Mouse (Mus musculus) C2C12 (cell line): ENCODE results near the gene Txnrd3. TPM values are rescaled to one million over a fixed set of nuclear protein-coding genes. Genes with fewer than 3 reads are reported as not detected.
A peak's percentile ranks its signal among the peaks of the same experiment; 100 is the strongest.

Experiments used
- H3K27me3 ChIP-seq: one replicate; pipeline ENCODE4 v1.6.1; 2011; ENCODE audit not compliant: control insufficient read depth, insufficient read depth, insufficient read length
- H3K36me3 ChIP-seq: one replicate; pipeline ENCODE4 v1.6.1; 2011; ENCODE audit not compliant: control insufficient read depth, insufficient read depth
- H3K4me3 ChIP-seq: one replicate; pipeline ENCODE4 v1.5.1; 2011; ENCODE audit warnings: mild to moderate bottlenecking, control low read depth; ENCODE audit not compliant: poor library complexity, insufficient read depth, severe bottlenecking
- H3K79me2 ChIP-seq: one replicate; pipeline ENCODE4 v1.6.1; 2011; ENCODE audit not compliant: control insufficient read depth, insufficient read depth
- H3K79me3 ChIP-seq: one replicate; pipeline ENCODE4 v1.6.1; 2011; ENCODE audit warnings: low read depth, control low read depth
- H3ac ChIP-seq: one replicate; pipeline ENCODE3; 2011; ENCODE audit warnings: low read depth; ENCODE audit not compliant: control insufficient read depth, insufficient read length
- CEBPB ChIP-seq: IDR thresholded peaks from one replicate; pipeline ENCODE4 v1.6.1; 2011; ENCODE audit warnings: low read depth, mild to moderate bottlenecking, control low read depth, moderate library complexity
- CTCF ChIP-seq: IDR thresholded peaks from one replicate; pipeline ENCODE4 v1.5.1; 2011; ENCODE audit not compliant: control insufficient read depth, insufficient read depth, insufficient read length
- FOSL1 ChIP-seq: IDR thresholded peaks from one replicate; pipeline ENCODE4 v1.8.0; 2011; ENCODE audit warnings: mild to moderate bottlenecking, low read length; ENCODE audit not compliant: poor library complexity, insufficient read depth, severe bottlenecking
- MAX ChIP-seq: IDR thresholded peaks from one replicate; pipeline ENCODE4 v1.6.1; 2011; ENCODE audit warnings: mild to moderate bottlenecking, control low read depth
- MYOD1 ChIP-seq: IDR thresholded peaks from one replicate; pipeline ENCODE4 v1.6.1; 2011; ENCODE audit warnings: low read depth; ENCODE audit not compliant: control insufficient read depth, insufficient read length
- MYOG ChIP-seq: IDR thresholded peaks from one replicate; pipeline ENCODE4 v1.6.1; 2011; ENCODE audit not compliant: control insufficient read depth, insufficient read length; ENCODE audit errors: extremely low read depth
- USF1 ChIP-seq: IDR thresholded peaks from one replicate; pipeline ENCODE4 v1.6.1; 2011; ENCODE audit warnings: low read depth, mild to moderate bottlenecking, control low read depth, moderate library complexity
- polyA plus RNA-seq: library from polyadenylated mRNA; unstranded; fragments of >200 nt; fragmentation: generic; extraction: Trizol; gene quantifications from one replicate; pipeline ENCODE4 v1.2.1, GENCODE M21; 2012; ENCODE audit warnings: missing spikeins

The Txnrd3 gene
- polyA plus RNA-seq, 1 experiment: 5.7 TPM

DNA sequence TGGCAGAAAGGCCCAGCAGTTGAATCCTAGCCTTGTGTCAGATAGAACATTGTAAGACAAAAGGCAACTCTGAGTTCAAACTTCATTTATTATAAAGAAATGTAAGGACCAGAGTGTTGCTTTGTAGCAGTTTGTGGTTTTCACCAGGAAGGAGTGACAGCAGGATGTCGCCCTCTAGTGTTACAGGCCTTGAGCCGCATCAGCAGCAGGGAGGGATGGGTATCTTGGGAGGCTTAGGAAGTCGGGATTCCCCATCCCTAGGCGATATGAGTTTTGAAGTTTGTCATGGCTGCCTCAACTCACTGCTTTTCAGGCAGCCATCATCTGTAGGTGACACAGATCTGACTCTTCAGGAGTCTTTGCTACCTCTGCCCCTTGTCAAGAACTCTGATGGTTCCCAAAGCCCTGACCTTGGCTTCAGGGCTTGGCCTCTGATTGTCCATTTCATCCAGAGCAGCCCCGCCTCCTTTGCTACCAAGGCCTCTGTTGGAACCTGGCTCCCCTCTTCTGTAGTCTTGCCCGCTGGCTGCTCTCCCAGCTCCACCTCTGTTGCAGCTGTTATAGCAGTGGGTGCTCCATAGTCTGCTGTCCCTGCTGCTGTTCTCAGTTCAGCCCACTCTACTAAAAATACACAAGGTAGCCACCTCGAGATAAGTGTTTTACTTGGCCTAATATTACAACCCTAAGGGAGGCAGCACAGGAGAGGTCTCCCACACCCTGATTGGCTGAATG, 16.1 kb downstream of the Txnrd3 start:
- TF ChIP-seq CTCF: peak; percentile 66
- no peak for TF ChIP-seq MAX
- no peaks in the 10 kb centered on the region for H3K79me2 ChIP-seq
- no peak overlapping the region for H3ac ChIP-seq
- no peak overlapping the region for H3K4me3 ChIP-seq
- no peaks in the 10 kb centered on the region for H3K36me3 ChIP-seq
- H3K27me3 ChIP-seq: no peaks in the 10 kb centered on the region
- H3K79me3 ChIP-seq: no peaks in the 10 kb centered on the region

DNA sequence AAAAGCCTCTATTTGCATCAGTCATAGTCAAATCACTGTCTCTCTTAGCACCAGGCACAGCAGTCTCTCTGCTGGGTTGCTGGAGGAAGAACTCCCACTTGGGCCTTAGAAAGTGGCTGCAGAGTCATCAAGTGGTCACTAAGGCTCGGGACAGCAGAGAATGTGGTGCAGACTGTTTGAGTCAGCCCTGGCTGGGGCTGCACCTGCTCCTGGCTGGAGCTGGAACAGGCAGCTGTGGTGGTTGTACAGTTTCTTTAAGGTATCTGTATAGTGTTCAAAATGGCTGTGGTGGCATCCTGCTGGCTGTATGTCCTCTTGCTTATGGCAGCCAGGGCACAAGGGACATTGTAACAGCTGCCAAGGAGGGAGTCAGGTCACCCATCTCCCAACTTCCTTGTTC, 16.7 kb downstream of the Txnrd3 start:
- Histone ChIP-seq H3K4me3 (no peak overlapping the region), H3K79me3 (no peaks in the 10 kb centered on the region), H3K36me3 (no peaks in the 10 kb centered on the region), H3K79me2 (no peaks in the 10 kb centered on the region), H3ac (no peak overlapping the region), H3K27me3 (no peaks in the 10 kb centered on the region)
- TF ChIP-seq CTCF (no peak), FOSL1 (no peak), MYOG (no peak), MYOD1 (no peak), MAX (no peak), CEBPB (no peak), USF1 (no peak)

DNA sequence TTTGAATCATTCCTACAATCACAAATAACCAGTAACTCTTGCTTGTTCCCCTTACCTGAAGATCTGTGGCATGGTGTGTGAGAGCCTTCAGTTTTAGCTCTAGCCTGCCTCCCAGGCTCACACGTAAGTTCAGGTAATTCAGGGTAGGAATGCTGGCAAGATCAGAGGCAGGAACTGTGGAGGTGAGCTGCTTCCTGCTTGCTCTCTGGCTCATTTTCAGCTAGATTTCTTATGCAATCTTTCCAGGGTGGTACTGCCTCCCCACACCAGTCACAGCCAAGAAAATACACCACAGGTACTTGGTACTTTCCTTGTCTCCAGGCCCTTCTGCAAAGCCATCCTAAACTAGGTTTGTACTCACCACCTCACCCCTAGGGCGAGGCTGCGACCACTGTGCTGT, 18.7 kb downstream of the Txnrd3 start:
- H3K27me3 ChIP-seq: no peaks in the 10 kb centered on the region
- no peaks in the 10 kb centered on the region for H3K79me3 ChIP-seq
- no peak overlapping the region for H3K4me3 ChIP-seq
- H3K36me3 ChIP-seq: no peaks in the 10 kb centered on the region
- no peak for TF ChIP-seq MYOG
- no peak for TF ChIP-seq FOSL1
- no peak for TF ChIP-seq CTCF
- no peak for TF ChIP-seq USF1
- TF ChIP-seq CEBPB: no peak
- no peak for TF ChIP-seq MAX
- no peak for TF ChIP-seq MYOD1
- no peak overlapping the region for H3ac ChIP-seq
- no peaks in the 10 kb centered on the region for H3K79me2 ChIP-seq

DNA sequence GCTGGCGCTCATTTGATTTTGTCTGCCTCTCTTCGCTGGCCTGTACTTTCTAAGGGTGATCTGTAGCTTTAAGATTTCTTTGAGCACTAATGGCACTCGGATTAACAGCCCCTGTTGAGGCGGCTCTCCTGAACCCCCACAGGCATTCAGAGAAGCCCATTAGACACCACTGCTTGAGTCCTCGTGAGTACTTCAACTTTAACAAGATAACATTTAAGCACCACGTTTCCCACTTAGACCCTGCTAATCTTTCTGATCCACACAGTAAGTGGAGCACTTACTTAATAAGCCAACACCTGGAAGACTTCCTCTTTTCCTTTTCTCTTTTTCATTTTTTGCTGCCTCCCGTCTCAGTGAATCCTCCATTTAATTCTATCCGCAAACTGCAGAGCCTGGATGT, 21.4 kb downstream of the Txnrd3 start:
- Histone ChIP-seq H3K79me2 (no peaks in the 10 kb centered on the region), H3K36me3 (no peaks in the 10 kb centered on the region), H3K79me3 (no peaks in the 10 kb centered on the region), H3K4me3 (no peak overlapping the region), H3ac (no peak overlapping the region), H3K27me3 (no peaks in the 10 kb centered on the region)
- TF ChIP-seq MYOD1 (no peak), USF1 (no peak), CTCF (no peak), MAX (no peak), MYOG (no peak), CEBPB (no peak), FOSL1 (no peak)

DNA sequence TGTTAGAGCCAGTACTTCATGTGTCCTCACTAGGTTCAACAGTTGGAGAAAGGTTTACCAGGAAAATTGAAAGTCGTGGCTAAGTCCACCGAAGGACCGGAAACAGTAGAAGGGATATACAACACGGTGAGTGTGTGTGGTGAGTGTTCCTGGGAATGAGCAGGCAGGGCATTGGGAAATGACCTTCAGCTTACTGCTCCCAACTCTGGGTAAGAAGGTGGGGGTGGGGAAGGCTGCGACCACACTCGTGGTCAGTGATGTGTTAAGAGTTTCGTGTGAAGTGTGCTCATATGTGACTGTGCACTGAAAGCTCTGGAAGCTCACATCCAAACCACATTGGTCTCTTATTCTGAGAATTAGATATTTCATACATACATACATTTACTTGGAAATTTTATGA, 21.9 kb downstream of the Txnrd3 start:
- TF ChIP-seq MYOD1: no peak
- TF ChIP-seq CEBPB: no peak
- TF ChIP-seq FOSL1: no peak
- no peak for TF ChIP-seq CTCF
- TF ChIP-seq MYOG: no peak
- no peak for TF ChIP-seq USF1
- H3K36me3 ChIP-seq: no peaks in the 10 kb centered on the region
- no peaks in the 10 kb centered on the region for H3K79me2 ChIP-seq
- no peaks in the 10 kb centered on the region for H3K27me3 ChIP-seq
- no peak overlapping the region for H3ac ChIP-seq
- H3K4me3 ChIP-seq: no peak overlapping the region
- H3K79me3 ChIP-seq: no peaks in the 10 kb centered on the region

DNA sequence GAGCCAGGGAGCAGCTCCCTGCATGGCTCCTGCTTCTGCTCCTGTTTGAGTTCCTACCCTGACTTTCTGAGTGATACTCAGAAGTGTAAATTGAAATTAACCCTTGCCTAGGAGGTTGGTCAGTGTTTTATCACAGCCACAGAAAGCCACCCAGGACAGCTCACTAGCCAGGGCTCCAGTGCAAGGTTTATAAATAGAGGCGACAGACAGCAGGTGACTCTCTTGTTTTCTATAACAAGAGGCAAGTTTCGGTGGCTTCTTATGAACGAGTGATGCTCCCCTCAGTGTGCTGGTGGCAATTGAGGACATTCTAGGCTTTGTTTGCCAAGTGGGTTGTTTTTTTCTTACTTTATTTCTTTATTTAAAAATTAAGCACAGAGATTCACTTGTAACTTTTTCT, 23.2 kb downstream of the Txnrd3 start:
- Histone ChIP-seq H3K27me3 (no peaks in the 10 kb centered on the region), H3K79me3 (no peaks in the 10 kb centered on the region), H3ac (no peak overlapping the region), H3K4me3 (no peak overlapping the region), H3K36me3 (no peaks in the 10 kb centered on the region), H3K79me2 (no peaks in the 10 kb centered on the region)
- no peak for TF ChIP-seq MYOG
- TF ChIP-seq MYOD1: no peak
- TF ChIP-seq MAX: no peak
- TF ChIP-seq CEBPB: no peak
- TF ChIP-seq CTCF: no peak
- TF ChIP-seq USF1: no peak
- TF ChIP-seq FOSL1: no peak
